Mouse (Mus musculus): ENCODE data around the gene Resp18. TPM values are rescaled to one million over a fixed set of nuclear protein-coding genes. Genes with fewer than 3 reads are reported as not detected.

Resp18 gene
- not detected in 2 replicates for polyA plus RNA-seq (2012; ENCODE audit: insufficient read depth, insufficient read length, missing spikeins)

- H3K4me3 ChIP-seq (ENCODE audit: insufficient read depth, low read depth, low read length), result no peak within 1 kb of the TSS
- no peak within 1 kb of the TSS for H3K27ac ChIP-seq (replicated peaks; ENCODE audit: low read depth, low read length)
- no peaks in the 10 kb centered on the region for H3K4me1 ChIP-seq (ENCODE audit: control insufficient read depth, insufficient read depth, insufficient read length, low read length)
Measured at GRCm38 (mm10) chr1:75278228-75278627, at the start of gene Resp18. Gene Resp18 (minus strand): TSS chr1:75278415.

- Histone ChIP-seq H3K4me1 (ENCODE audit: control insufficient read depth, insufficient read depth, insufficient read length, low read length) (no peaks in the 10 kb centered on the region), H3K4me3 (ENCODE audit: insufficient read depth, low read depth, low read length) (no peak overlapping the region), H3K27ac (replicated peaks; ENCODE audit: low read depth, low read length) (no peak overlapping the region)
Measured at GRCm38 (mm10) chr1:75327461-75327860, 49.2 kb upstream of the Resp18 start.

- Histone ChIP-seq H3K4me1 (ENCODE audit: control insufficient read depth, insufficient read depth, insufficient read length, low read length) (no peaks in the 10 kb centered on the region), H3K27ac (replicated peaks; ENCODE audit: low read depth, low read length) (no peak overlapping the region), H3K4me3 (ENCODE audit: insufficient read depth, low read depth, low read length) (no peak overlapping the region)
Measured at GRCm38 (mm10) chr1:75319166-75319565, 41.0 kb upstream of the Resp18 start.

- no peaks in the 10 kb centered on the region for H3K4me1 ChIP-seq (ENCODE audit: control insufficient read depth, insufficient read depth, insufficient read length, low read length)
- H3K4me3 ChIP-seq (ENCODE audit: insufficient read depth, low read depth, low read length), result no peak overlapping the region
- H3K27ac ChIP-seq (replicated peaks; ENCODE audit: low read depth, low read length), result no peak overlapping the region
Measured at GRCm38 (mm10) chr1:75318736-75319135, 40.5 kb upstream of the Resp18 start.

- H3K27ac ChIP-seq (replicated peaks; ENCODE audit: low read depth, low read length), result no peak overlapping the region
- H3K4me3 ChIP-seq (ENCODE audit: insufficient read depth, low read depth, low read length), result no peak overlapping the region
- H3K4me1 ChIP-seq (ENCODE audit: control insufficient read depth, insufficient read depth, insufficient read length, low read length), result no peaks in the 10 kb centered on the region
Measured at GRCm38 (mm10) chr1:75318301-75318700, 40.1 kb upstream of the Resp18 start.

GRCm38 (mm10) chr1:75317241-75318201 lies 39.3 kb upstream of the Resp18 start, which contains the start of gene Dnpep:
Gene Dnpep (minus strand): TSS chr1:75317990.
- H3K4me3 ChIP-seq (ENCODE audit: insufficient read depth, low read depth, low read length), result peak within 1 kb of the TSS; percentile 77
- peak within 1 kb of the TSS; percentile 87 for H3K27ac ChIP-seq (replicated peaks; ENCODE audit: low read depth, low read length)
- H3K4me1 ChIP-seq (ENCODE audit: control insufficient read depth, insufficient read depth, insufficient read length, low read length), result no peaks in the 10 kb centered on the region

GRCm38 (mm10) chr1:75316861-75317240 lies 38.6 kb upstream of the Resp18 start:
- Histone ChIP-seq H3K4me1 (ENCODE audit: control insufficient read depth, insufficient read depth, insufficient read length, low read length) (no peaks in the 10 kb centered on the region), H3K4me3 (ENCODE audit: insufficient read depth, low read depth, low read length) (peak overlapping the region; percentile 77), H3K27ac (replicated peaks; ENCODE audit: low read depth, low read length) (peak overlapping the region; percentile 87)

- H3K4me3 ChIP-seq (ENCODE audit: insufficient read depth, low read depth, low read length), result peak overlapping the region; percentile 77
- no peak overlapping the region for H3K27ac ChIP-seq (replicated peaks; ENCODE audit: low read depth, low read length)
- H3K4me1 ChIP-seq (ENCODE audit: control insufficient read depth, insufficient read depth, insufficient read length, low read length), result no peaks in the 10 kb centered on the region
Measured at GRCm38 (mm10) chr1:75315456-75316365, 37.5 kb upstream of the Resp18 start.

- no peaks in the 10 kb centered on the region for H3K4me1 ChIP-seq (ENCODE audit: control insufficient read depth, insufficient read depth, insufficient read length, low read length)
- H3K27ac ChIP-seq (replicated peaks; ENCODE audit: low read depth, low read length), result no peak overlapping the region
- H3K4me3 ChIP-seq (ENCODE audit: insufficient read depth, low read depth, low read length), result no peak overlapping the region
Measured at GRCm38 (mm10) chr1:75315011-75315410, 36.8 kb upstream of the Resp18 start.

- H3K4me1 ChIP-seq (ENCODE audit: control insufficient read depth, insufficient read depth, insufficient read length, low read length), result no peaks in the 10 kb centered on the region
- H3K4me3 ChIP-seq (ENCODE audit: insufficient read depth, low read depth, low read length), result no peak overlapping the region
- no peak overlapping the region for H3K27ac ChIP-seq (replicated peaks; ENCODE audit: low read depth, low read length)
Measured at GRCm38 (mm10) chr1:75311694-75312093, 33.5 kb upstream of the Resp18 start.

GRCm38 (mm10) chr1:75304662-75305061 lies 26.4 kb upstream of the Resp18 start:
- Histone ChIP-seq H3K27ac (replicated peaks; ENCODE audit: low read depth, low read length) (no peak overlapping the region), H3K4me1 (ENCODE audit: control insufficient read depth, insufficient read depth, insufficient read length, low read length) (no peaks in the 10 kb centered on the region), H3K4me3 (ENCODE audit: insufficient read depth, low read depth, low read length) (no peak overlapping the region)

- no peaks in the 10 kb centered on the region for H3K4me1 ChIP-seq (ENCODE audit: control insufficient read depth, insufficient read depth, insufficient read length, low read length)
- H3K4me3 ChIP-seq (ENCODE audit: insufficient read depth, low read depth, low read length), result no peak overlapping the region
Measured at GRCm38 (mm10) chr1:75294294-75294693, 16.1 kb upstream of the Resp18 start.

GRCm38 (mm10) chr1:75293331-75293701 lies 15.1 kb upstream of the Resp18 start:
- Histone ChIP-seq H3K27ac (replicated peaks; ENCODE audit: low read depth, low read length) (no peak overlapping the region), H3K4me1 (ENCODE audit: control insufficient read depth, insufficient read depth, insufficient read length, low read length) (no peaks in the 10 kb centered on the region), H3K4me3 (ENCODE audit: insufficient read depth, low read depth, low read length) (no peak overlapping the region)

More at GRCm38 (mm10) chr1:75294294-75294693, 16.1 kb upstream of the Resp18 start:
- no peak overlapping the region for H3K27ac ChIP-seq (replicated peaks; ENCODE audit: low read depth, low read length)

GRCm38 (mm10) chr1:75292476-75293330 lies 14.5 kb upstream of the Resp18 start:
- H3K4me3 ChIP-seq (ENCODE audit: insufficient read depth, low read depth, low read length), result no peak overlapping the region
- H3K4me1 ChIP-seq (ENCODE audit: control insufficient read depth, insufficient read depth, insufficient read length, low read length), result no peaks in the 10 kb centered on the region
- H3K27ac ChIP-seq (replicated peaks; ENCODE audit: low read depth, low read length), result no peak overlapping the region
